Mouse (Mus musculus) liver, postnatal 0 days (tissue): ENCODE measurements at regions not wholly inside any gene's neighbourhood (a gene's known extent, or its start where the extent isn't known, plus 50 kb on each side); places are given as distances from the start of the nearest gene placed in this dataset.

ENCODE experiments used
- ATAC-seq: fragments of 200-750 bp; cut with Nextera tagmentation; 2 replicates; pipeline ENCODE4 v1.8.0; 2017; ENCODE audit warnings: mild to moderate bottlenecking, moderate library complexity
- DNase-seq: peaks from one replicate; pipeline ENCODE4 v3.0.0-alpha.2; 2016
- H3K27ac ChIP-seq: fragments of 300-500 bp; sonication (generic); 2 replicates; pipeline ENCODE4 v1.5.1; 2014; ENCODE audit warnings: antibody characterized with exemption, moderate library complexity, mild to moderate bottlenecking, low read depth
- H3K27me3 ChIP-seq: fragments of 300-500 bp; sonication (generic); 2 replicates; pipeline ENCODE4 v1.6.1; 2014; ENCODE audit warnings: low read length, control low read depth, mixed read lengths; ENCODE audit not compliant: insufficient read depth
- H3K36me3 ChIP-seq: fragments of 300-500 bp; sonication (generic); replicated peaks from 2 replicates; pipeline ENCODE4 v1.6.1; 2014; ENCODE audit warnings: mild to moderate bottlenecking, control low read depth, low read length, moderate library complexity, mixed read lengths; ENCODE audit not compliant: insufficient read depth
- H3K4me1 ChIP-seq: fragments of 300-500 bp; sonication (generic); 2 replicates; pipeline ENCODE4 v1.6.1; 2014; ENCODE audit warnings: antibody characterized with exemption, mild to moderate bottlenecking, control low read depth; ENCODE audit not compliant: insufficient read depth
- H3K4me2 ChIP-seq: fragments of 300-500 bp; sonication (generic); 2 replicates; pipeline ENCODE4 v1.6.1; 2014; ENCODE audit warnings: low read depth, mild to moderate bottlenecking, low read length, moderate library complexity, mixed read lengths
- H3K4me3 ChIP-seq: fragments of 300-500 bp; sonication (generic); 2 replicates; pipeline ENCODE4 v1.5.1; 2014; ENCODE audit warnings: low read depth, low read length
- H3K9ac ChIP-seq: fragments of 300-500 bp; sonication (generic); replicated peaks from 2 replicates; pipeline ENCODE4 v1.6.1; 2014; ENCODE audit warnings: mild to moderate bottlenecking, moderate library complexity
- H3K9me3 ChIP-seq: fragments of 300-500 bp; sonication (generic); 2 replicates; pipeline ENCODE4 v1.6.1; 2016; ENCODE audit warnings: mild to moderate bottlenecking, control low read depth, low read length, mixed read lengths
- CTCF ChIP-seq: sonication (generic); IDR thresholded peaks from 2 replicates; pipeline ENCODE4 v1.5.1; 2016; ENCODE audit warnings: antibody characterized with exemption, low read depth
- EP300 ChIP-seq: IDR thresholded peaks from 2 replicates; pipeline ENCODE4 v1.6.1; 2016; ENCODE audit warnings: antibody characterized with exemption, low read depth, mild to moderate bottlenecking
- WGBS: fragments of 180-500 bp; shearing (Covaris S2); extraction: QIAGEN DNeasy Blood & Tissue Kit; methylation state at CpG from one replicate; pipeline ENCODE4 v1.1.7; 2014; ENCODE audit not compliant: insufficient replicate concordance; 5-methylcytosine and 5-hydroxymethylcytosine counted together

- no peaks in the 10 kb centered on the region for H3K36me3 ChIP-seq
- no peaks in the 10 kb centered on the region for H3K4me1 ChIP-seq
- WGBS, result 74% methylated on average over 5 of the region's 5 CpGs
- H3K9me3 ChIP-seq, result no peaks in the 10 kb centered on the region
- H3K4me2 ChIP-seq, result no peak overlapping the region
- H3K27ac ChIP-seq, result no peak overlapping the region
- H3K27me3 ChIP-seq, result no peaks in the 10 kb centered on the region
- ATAC-seq (no peak), DNase-seq (no peak)
- TF ChIP-seq CTCF, result no peak
- TF ChIP-seq EP300, result no peak
- no peak overlapping the region for H3K9ac ChIP-seq
- H3K4me3 ChIP-seq, result no peak overlapping the region
Observed at GRCm38 (mm10) chr12:50935516-50935915, 286.6 kb upstream of the Prkd1 start.

GRCm38 (mm10) chr12:50932496-50932895 lies 283.6 kb upstream of the Prkd1 start:
- Histone ChIP-seq H3K27ac (no peak overlapping the region), H3K4me1 (no peaks in the 10 kb centered on the region), H3K4me2 (no peak overlapping the region), H3K9me3 (no peaks in the 10 kb centered on the region), H3K36me3 (no peaks in the 10 kb centered on the region), H3K4me3 (no peak overlapping the region), H3K9ac (no peak overlapping the region), H3K27me3 (no peaks in the 10 kb centered on the region)
- TF ChIP-seq CTCF, result no peak
- no peak for TF ChIP-seq EP300
- ATAC-seq (no peak), DNase-seq (no peak)
- WGBS, result 76% methylated on average over 3 of the region's 3 CpGs

- H3K9me3 ChIP-seq, result no peaks in the 10 kb centered on the region
- H3K4me2 ChIP-seq, result no peak overlapping the region
- no peak overlapping the region for H3K9ac ChIP-seq
- DNase-seq, result no peak
- no peak for TF ChIP-seq EP300
- TF ChIP-seq CTCF, result no peak
- WGBS, result 66% methylated on average over 3 of the region's 3 CpGs
- H3K4me1 ChIP-seq, result no peaks in the 10 kb centered on the region
- no peak overlapping the region for H3K27ac ChIP-seq
- no peak overlapping the region for H3K4me3 ChIP-seq
- H3K36me3 ChIP-seq, result no peaks in the 10 kb centered on the region
- no peak for ATAC-seq
- H3K27me3 ChIP-seq, result no peaks in the 10 kb centered on the region
Observed at GRCm38 (mm10) chr12:50929641-50930040, 280.7 kb upstream of the Prkd1 start.

GRCm38 (mm10) chr12:50926234-50926633 lies 277.3 kb upstream of the Prkd1 start:
- Histone ChIP-seq H3K27me3 (no peaks in the 10 kb centered on the region), H3K36me3 (no peaks in the 10 kb centered on the region), H3K4me2 (no peak overlapping the region), H3K27ac (no peak overlapping the region), H3K4me1 (no peaks in the 10 kb centered on the region), H3K9ac (no peak overlapping the region), H3K9me3 (no peaks in the 10 kb centered on the region), H3K4me3 (no peak overlapping the region)
- DNase-seq (no peak), ATAC-seq (no peak)
- WGBS, result 45% methylated on average over 2 of the region's 2 CpGs
- no peak for TF ChIP-seq CTCF
- no peak for TF ChIP-seq EP300

GRCm38 (mm10) chr12:50921739-50922138 lies 272.8 kb upstream of the Prkd1 start:
- 53% methylated on average over 1 of the region's 1 CpGs for WGBS
- no peak overlapping the region for H3K9ac ChIP-seq
- H3K4me2 ChIP-seq, result no peak overlapping the region
- H3K4me3 ChIP-seq, result no peak overlapping the region
- H3K4me1 ChIP-seq, result no peaks in the 10 kb centered on the region
- TF ChIP-seq EP300 (no peak), CTCF (no peak)
- no peaks in the 10 kb centered on the region for H3K27me3 ChIP-seq
- ATAC-seq (no peak), DNase-seq (no peak)
- H3K27ac ChIP-seq, result no peak overlapping the region
- H3K9me3 ChIP-seq, result no peaks in the 10 kb centered on the region
- no peaks in the 10 kb centered on the region for H3K36me3 ChIP-seq

GRCm38 (mm10) chr12:50899609-50900447 lies 250.9 kb upstream of the Prkd1 start:
- no peak for DNase-seq
- no peak overlapping the region for H3K27ac ChIP-seq
- no peaks in the 10 kb centered on the region for H3K36me3 ChIP-seq
- TF ChIP-seq EP300, result no peak
- TF ChIP-seq CTCF, result no peak
- H3K4me1 ChIP-seq, result no peaks in the 10 kb centered on the region
- no peaks in the 10 kb centered on the region for H3K27me3 ChIP-seq
- H3K4me2 ChIP-seq, result no peak overlapping the region
- no peak overlapping the region for H3K4me3 ChIP-seq
- ATAC-seq, result no peak
- WGBS, result 62% methylated on average over 13 of the region's 13 CpGs
- no peak overlapping the region for H3K9ac ChIP-seq
- H3K9me3 ChIP-seq, result no peaks in the 10 kb centered on the region

- no peaks in the 10 kb centered on the region for H3K9me3 ChIP-seq
- H3K27me3 ChIP-seq, result no peaks in the 10 kb centered on the region
- 61% methylated on average over 3 of the region's 3 CpGs for WGBS
- TF ChIP-seq CTCF, result no peak
- TF ChIP-seq EP300, result no peak
- H3K4me3 ChIP-seq, result no peak overlapping the region
- DNase-seq (no peak), ATAC-seq (no peak)
- H3K27ac ChIP-seq, result no peak overlapping the region
- H3K9ac ChIP-seq, result no peak overlapping the region
- no peaks in the 10 kb centered on the region for H3K36me3 ChIP-seq
- no peak overlapping the region for H3K4me2 ChIP-seq
- no peaks in the 10 kb centered on the region for H3K4me1 ChIP-seq
Observed at GRCm38 (mm10) chr12:50897606-50898166, 248.8 kb upstream of the Prkd1 start.
